Mouse (Mus musculus) liver, adult 2 months (tissue): ENCODE data around the gene Ccp110.

Experiments used
- CTCF ChIP-seq: fragments of 200-500 bp; IDR thresholded peaks from 2 replicates; pipeline ENCODE4 v1.5.1; 2011; ENCODE audit warnings: low read depth, low read length, control low read depth
- POLR2A ChIP-seq: fragments of 200-500 bp; IDR thresholded peaks from 2 replicates; pipeline ENCODE4 v1.6.1; 2011; ENCODE audit warnings: low read length, control low read depth; ENCODE audit not compliant: insufficient read depth; ENCODE audit errors: extremely low read depth

DNA sequence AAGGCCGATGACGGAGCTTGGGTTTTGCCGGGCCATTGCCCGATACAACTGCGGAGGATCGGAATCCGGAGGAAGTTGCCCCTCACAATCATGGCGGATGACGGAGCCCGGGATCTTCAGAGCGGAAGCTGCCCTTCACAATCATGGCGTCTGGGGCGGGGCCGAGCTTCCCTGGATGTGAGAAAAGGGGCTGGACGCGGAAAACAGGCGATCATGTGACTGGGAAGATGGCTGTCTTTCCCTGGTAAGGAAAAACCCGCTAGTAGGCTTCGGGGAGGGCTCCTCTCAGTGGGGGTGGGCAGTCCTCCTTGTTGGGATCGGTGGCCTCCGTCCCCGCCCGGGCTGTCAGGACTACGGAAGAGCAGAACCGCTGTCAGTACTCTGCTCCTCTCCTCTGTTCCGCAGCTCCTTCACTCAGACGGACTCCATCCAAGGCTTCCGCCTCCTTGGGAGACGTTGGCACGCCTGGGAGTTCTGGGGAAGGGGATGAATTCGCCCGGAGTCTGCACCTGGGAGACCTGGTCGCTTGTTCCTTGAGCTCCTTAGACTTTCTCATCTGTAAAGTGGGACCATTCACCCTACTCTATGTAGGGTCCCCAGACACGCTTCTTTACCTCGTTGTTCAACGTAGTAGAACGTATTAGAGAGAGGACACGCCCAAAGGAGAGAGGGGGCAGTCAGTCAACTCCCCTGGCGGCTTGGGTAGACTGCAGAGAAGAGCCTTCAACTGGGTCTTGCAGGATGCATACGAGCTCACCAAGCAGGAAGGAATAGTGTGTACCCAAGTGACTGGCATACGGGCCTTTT is 28.4 kb downstream of the Ccp110 start:
- TF ChIP-seq CTCF (no peak), POLR2A (peak; percentile 36; the same call in 1 of the 2 replicates)
